Mouse (Mus musculus) fibroblast of lung, adult 2 months (primary cell): ENCODE measurements around the gene Hist1h3b.
"Not testable (repeated sequence)": the region's sequence is repeated elsewhere in the genome, so short reads cannot be mapped to it uniquely, and the experiment has no call there.

Source experiments
- DNase-seq: peaks from one replicate; pipeline ENCODE4 v3.0.0-alpha.2; 2011; ENCODE audit warnings: low read depth

The Hist1h3b gene

DNA sequence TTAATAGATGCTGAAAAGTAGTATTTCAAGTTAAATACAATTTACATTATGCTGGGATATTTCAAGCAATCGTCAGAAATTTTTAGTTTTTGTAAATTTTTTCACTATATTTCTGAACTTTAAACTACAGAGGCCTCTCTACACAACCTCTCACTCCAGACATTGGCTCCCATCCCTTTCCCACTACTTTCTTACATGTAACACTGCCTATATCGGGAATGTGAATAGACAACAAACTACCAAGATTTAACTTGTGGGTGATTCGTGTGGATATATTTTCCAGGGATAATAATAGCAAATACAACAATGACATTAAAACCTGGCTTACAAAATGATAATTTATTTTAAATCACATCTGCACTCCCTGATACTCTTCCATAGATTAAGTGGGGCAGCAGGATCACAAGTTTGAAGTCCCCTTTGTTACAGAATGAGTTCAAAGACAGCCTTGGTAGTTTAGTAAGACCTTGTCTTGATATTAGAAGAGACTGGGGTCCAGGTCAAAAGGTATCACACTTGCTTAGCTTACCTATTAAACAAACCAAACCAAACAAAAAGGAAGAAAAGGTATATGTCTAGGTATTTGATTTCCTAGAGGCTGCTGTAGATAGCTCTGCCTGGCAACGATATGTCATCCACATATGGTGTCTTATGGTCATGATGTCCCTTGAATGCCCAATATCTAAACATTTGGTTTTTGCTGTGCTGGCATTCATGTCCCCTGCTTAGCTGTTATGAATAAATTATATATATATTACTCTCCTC is 1.4 kb downstream of the Hist1h3b start:
- no peak for DNase-seq

DNA sequence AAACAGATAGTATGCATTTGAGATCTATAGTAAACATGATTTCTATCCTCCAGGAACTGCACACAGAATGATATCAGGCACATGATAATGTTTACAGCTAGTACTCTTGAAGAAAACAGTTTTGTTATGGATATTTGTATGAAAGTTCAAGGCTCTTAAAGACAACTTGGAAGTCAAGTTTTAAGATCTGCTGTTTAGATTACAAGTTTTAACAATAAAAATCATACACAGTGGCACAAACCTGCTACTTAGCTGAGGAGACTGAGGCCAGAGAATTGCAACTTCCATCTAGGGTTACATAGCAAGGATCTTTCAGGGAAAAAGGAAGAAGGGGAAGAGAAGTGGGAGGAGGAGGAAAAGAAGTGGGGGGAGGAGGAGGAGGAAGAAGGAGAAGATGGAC is 2.9 kb downstream of the Hist1h3b start:
- DNase-seq: no peak

DNA sequence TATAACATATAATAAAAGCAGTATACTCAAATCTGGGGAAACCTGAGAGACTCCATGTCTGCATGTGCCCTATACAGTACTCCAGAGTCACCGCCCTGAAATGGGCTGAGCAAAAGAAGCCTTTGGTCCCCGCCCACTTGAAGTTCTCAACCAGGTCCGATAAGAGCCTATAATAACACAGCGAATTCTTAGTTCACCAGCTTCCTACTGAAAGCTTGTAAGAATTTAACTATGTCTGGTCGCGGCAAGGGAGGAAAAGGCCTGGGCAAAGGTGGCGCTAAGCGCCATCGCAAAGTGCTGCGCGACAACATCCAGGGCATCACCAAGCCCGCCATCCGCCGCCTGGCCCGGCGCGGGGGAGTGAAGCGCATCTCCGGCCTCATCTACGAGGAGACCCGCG is 4.7 kb downstream of the Hist1h3b start, which contains the start of gene Hist1h4b:
Gene Hist1h4b, plus strand, starts transcription at position 224 of the 400 bp plus-strand sequence.
- DNase-seq: peak; percentile 88

DNA sequence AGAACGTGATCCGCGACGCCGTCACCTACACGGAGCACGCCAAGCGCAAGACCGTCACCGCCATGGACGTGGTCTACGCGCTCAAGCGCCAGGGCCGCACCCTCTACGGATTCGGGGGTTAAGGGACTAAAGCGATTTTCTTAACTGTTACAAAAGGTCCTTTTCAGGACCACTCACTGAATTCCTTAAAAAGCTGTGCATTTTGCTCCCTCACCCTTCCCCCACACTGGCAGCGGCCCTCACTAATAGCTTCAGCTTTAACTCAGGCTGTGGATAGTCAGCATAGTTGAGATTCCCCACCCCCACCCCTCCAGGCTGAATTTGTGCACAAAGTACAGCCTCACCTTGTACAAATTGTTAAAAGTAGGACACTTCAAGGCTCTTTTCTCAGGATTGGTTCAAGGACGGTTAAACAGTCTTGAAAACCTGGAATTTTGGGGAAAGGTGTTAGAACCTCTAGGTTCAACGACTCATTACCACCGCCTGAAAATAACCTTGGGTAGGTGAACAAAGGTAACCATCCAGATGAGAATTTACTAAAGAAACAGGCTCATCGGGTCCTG is 5.2 kb downstream of the Hist1h3b start:
- DNase-seq: no peak

DNA sequence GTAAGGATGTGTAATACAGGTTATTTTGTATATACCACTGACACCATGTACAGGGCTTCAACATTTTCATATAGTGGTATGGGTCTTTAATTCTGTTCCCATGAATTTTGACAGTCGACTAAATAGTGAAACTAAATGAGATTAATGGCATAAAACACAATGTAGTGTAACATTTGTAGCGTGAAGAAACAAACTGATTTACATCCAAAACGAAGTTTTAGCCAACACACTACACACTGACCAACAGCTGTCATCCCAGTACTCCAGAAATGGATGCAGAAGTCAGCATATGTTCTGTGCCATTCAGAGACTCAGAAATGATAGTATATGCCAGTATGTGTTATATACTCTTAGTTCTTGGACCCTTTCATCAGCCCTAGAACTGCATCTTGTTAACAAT is 5.9 kb downstream of the Hist1h3b start:
- no peak for DNase-seq

DNA sequence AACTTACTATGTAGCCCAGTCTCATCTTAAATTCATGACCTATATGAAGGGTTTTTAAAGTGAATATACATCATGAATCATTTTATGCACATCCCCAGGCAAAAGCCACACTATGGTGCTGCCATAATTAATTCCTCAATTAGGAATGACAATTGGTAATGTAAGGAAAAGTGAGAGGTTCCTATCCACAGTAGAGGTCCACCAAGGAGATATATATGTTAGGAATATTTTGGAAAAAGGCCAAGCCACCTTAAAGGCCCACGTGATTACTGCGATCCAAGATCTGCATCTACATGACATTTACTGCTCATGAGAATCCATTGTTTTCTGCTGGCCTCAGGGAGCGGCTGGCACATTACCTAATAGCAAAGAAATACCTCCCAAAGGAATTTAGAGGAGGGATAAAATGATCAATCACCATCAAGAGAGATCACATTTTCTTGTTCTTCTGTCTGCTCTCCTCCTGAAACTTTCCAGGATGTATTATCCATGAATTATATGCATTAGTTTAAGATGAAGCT is 7.2 kb downstream of the Hist1h3b start:
- no peak for DNase-seq

DNA sequence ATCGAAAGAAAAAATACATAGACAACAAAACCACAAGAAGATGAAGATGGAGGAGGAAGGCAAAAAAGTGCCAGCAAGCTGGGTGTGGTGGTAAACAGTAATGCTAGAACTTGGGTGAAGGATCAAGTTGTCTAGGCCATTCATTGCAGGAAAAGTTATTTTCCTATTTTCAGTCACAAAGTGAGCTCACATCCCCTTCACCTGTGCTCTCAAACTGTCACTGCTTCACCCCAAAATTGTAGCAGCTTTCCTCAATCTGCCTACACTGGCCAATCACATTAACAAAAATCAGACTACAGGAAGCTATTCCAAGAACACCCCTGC is 7.8 kb downstream of the Hist1h3b start:
- DNase-seq: no peak

DNA sequence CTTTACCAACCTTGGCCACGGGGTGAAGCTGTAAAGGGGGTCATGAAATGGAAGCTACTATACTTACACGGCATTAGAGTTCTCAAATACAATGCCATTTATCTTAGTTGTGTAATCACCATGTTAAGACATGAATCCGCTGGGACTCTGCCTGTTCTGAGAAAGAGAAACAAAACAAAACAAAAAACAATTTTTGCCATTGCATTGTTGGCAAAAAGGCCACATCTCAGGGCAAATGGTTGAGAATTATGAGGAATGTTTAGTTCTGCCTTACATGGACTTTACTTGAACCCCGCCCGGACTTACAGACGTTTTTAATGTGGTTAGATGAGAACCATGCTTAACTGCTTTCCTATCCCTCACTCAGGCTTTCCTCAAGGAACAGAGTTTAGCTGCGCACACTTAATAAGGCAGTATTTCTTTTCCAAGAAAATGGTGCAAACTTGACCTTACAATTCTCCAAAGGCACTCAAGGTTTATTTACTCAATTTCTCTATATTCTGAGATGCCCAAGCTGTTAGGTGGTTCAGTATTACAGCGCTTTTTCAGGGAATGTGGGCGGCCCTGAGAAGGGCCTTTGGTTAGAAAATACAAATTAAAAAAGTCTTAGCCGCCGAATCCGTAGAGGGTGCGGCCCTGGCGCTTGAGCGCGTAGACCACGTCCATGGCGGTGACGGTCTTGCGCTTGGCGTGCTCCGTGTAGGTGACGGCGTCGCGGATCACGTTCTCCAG is 8.3 kb downstream of the Hist1h3b start:
- no peak for DNase-seq

DNA sequence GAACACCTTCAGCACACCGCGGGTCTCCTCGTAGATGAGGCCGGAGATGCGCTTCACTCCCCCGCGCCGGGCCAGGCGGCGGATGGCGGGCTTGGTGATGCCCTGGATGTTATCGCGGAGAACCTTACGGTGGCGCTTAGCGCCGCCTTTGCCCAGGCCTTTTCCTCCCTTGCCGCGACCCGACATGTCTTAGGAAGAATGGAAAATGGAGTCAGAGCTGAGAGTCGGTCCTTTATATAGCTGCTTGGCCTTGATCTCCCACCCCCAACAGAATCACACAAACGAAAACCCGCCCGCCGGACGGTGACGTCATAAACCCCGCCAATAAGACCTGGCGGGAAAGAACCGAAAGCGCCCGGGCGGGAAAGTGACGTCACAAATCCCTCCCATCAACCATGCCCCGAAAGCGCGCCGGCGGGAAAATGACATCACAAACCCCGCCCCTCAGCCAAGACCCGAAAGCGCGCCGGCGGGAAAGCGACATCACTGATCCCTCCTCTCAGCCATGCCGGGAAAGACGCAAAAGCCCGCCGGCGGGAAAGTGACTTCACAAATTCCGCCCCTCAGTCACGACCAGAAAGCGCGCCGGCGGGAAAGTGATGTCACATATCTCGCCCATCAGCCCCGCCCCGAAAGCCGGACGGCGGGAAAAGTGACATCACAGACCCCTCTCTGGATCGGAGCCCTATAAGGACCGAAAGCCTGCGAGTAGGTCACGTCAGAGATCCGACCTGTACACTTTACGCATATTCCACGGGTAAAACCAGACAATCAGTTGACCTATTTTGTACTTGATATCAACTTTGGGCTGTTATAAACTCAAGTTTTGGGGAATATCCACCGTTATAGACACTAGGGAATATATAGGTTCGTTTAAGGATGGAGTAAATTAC is 9.2 kb downstream of the Hist1h3b start, which contains the start of gene Hist1h4a:
Gene Hist1h4a, minus strand, starts transcription at position 259 of the 893 bp plus-strand sequence.
- DNase-seq: peak; percentile 86

DNA sequence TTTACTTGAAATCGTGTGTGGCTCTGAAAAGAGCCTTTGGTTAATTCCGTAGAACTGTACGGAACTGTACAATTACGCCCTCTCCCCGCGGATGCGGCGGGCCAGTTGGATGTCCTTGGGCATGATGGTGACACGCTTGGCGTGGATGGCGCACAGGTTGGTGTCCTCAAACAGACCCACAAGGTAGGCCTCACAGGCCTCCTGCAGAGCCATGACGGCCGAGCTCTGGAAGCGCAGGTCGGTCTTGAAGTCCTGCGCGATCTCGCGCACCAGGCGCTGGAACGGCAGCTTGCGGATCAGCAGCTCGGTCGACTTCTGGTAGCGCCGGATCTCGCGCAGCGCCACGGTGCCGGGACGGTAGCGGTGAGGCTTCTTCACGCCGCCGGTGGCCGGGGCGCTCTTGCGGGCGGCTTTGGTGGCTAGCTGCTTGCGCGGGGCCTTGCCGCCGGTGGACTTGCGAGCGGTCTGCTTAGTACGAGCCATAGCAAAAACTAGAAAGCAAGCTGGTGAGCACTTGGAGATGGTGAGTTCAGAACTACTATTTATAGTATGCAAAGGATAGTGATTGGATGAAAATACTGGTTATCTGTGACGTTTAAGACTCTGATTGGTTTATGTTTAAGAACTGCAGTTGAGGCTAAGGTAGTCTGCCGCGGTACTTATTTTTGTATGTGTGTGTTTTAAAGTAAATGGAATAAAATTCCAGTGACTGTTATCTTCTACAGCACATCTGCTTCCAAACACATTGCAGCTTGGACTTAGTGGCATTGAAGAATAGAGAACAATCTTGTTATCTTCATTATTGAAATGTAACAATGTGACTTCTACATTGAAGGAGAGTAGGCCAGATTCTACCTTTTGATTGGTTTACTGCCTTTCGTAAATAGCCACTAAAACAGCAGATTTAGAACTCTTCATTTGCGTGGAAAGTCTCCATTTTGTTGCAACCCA is 10.1 kb downstream of the Hist1h3b start, which contains the start of gene Hist1h3a:
Gene Hist1h3a, minus strand, starts transcription at position 516 of the 951 bp plus-strand sequence.
- DNase-seq: peak; percentile 70

DNA sequence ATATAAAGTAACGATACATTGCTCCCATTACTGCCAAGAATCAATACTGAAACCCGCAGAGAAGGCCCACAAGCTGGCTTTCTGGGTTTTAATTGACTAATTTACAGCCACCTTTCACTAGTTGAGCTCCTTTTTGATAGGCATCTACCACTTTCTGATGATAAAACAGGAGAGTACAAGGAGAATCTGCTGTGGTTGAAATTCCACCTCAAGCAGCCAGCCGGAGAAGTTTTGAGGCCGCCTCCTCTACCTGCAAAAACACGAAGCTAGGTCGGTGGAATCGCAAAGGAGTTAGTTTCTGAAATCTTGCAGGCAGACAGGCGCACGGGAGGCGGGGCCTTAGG is 11.1 kb downstream of the Hist1h3b start:
- DNase-seq: no peak

DNA sequence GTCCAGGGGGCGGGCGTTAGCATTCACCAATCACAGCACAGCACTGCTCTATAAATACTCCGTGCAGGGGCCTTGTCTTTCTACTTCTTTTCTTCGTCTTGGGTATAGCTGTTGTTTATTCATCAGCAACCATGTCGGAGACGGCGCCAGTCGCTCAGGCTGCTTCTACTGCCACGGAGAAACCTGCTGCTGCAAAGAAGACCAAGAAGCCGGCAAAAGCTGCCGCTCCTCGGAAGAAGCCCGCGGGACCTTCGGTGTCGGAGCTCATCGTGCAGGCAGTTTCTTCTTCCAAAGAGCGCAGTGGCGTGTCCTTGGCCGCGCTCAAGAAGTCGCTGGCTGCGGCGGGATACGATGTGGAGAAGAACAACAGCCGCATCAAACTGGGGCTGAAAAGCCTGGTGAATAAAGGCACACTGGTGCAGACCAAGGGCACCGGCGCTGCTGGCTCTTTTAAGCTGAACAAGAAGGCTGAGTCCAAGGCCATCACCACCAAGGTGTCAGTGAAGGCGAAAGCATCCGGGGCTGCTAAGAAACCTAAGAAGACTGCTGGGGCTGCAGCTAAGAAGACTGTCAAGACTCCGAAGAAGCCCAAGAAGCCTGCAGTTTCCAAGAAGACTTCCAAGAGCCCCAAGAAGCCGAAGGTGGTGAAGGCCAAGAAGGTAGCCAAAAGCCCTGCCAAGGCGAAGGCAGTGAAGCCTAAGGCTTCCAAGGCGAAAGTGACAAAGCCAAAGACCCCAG is 11.7 kb downstream of the Hist1h3b start, which contains the start of gene Hist1h1a:
Gene Hist1h1a, plus strand, starts transcription at position 81 of the 738 bp plus-strand sequence.
- DNase-seq: no peak

DNA sequence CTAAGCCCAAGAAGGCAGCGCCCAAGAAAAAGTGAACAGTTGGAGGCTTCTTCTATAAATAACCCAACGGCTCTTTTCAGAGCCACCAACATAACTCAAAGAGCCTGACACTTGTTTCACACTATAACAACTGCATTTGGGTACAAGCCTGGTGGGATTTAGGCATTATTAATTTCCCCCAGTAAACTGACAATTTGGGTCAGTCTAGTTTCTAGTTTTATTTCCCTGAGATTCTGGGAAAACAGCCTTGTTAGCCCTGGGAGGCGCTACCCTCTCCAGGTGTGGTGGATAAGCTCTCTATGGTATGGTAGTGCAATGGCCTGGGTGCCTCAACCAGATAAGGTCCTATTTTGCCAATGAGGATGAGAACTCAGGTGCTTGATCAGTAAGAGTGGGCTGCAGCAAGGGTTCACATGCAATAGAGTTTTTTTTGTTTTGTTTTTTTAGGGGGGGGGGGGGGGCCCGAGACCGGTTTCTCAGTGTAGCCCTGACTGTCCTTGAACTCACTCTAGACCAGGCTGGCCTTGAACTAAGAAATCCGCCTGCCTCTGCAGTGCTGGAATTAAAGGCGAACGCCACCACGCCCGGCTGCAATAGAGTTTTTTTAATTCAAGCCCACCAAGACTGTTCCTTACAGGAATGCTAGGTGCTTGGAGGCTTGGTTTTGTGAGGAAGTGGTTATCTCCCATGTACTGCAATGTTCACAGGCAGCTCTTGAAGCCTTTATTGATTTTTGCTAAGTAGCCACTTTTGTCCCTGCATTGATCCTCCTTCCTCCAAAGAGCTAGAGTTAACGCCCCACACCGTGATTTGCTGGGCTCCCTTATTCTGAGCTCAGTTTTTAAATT is 12.5 kb downstream of the Hist1h3b start:
- no peak for DNase-seq

DNA sequence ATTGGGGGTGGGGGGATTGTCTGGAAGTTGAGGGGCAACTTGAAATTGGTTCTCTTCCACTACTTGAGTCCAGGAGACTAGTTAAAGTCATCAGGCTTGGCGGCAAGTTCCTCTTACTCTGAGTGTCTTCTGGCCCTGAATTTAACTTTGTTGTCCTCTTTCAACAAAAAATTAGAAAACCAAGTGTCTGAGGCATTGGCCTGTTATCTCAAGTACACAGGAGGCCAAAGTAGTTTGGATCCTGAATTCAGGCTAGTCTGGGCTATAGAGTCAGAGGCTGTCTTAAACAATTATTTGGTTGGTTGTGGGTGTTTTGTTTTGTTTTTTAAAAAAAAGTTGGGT is 13.1 kb downstream of the Hist1h3b start:
- DNase-seq: no peak

DNA sequence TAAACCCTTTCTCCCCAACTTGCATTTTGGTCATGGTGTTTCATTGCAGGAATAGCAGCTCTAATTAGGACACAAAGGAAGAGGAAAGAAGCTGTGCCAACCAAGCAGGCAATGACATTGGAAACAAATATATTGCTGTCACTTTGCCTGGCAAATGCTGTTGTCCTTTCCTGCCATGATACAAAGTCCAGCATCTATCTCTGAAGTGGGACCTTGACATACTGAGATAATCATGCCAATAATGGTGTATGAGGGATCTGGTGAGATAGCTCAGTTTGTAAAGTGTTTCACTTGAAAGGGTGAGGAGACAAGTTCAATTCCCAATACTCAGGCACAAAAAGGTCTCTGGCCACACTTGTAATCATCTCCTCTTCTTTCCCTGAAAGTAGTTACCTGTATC is 14.7 kb downstream of the Hist1h3b start:
- DNase-seq: no peak

DNA sequence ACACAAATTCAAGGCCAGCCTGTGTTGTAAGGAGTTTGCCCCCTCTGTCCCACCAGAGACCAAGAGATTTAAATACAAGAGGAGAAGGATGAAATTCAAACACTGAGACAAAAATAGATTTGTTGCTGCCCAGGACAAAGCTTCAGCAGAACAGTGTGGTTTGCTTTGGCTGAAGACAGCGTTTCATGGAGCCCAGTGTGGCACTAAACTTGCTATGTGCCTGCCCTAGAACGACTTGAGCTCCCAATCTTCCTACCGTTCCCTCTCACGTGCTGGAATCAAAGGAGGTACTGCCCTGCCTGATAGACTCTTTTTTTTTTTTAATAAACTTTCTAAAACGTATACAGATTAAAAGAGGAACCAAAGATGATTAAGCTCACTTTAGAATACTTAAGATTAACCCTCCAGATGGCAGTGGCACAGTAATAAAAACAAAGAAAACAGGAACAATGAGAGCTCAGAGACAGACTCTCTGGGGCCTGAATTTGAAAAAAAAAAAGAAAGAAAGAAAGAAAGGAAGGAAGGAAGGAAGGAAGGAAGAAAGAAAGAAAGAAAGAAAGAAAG is 16.8 kb downstream of the Hist1h3b start:
- DNase-seq: no peak

DNA sequence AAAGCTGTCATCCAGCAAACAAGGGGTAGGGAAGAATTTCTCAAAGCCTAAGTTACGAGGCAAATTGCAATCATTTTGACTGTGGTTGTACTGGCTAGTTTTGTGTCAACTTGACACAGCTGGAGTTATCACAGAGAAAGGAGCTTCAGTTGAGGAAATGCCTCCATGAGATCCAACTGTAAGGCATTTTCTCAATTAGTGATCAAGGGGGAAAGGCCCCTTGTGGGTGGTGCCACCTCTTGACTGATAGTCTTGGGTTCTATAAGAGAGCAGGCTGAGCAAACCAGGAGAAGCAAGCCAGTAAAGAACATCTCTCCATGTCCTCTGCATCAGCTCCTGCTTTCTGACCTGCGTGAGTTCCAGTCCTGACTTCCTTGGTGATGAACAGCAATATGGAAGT is 17.5 kb downstream of the Hist1h3b start, which contains the start of gene Trim38:
Gene Trim38, plus strand, starts transcription at position 301 of the 400 bp plus-strand sequence.
- not testable (repeated sequence) for DNase-seq

DNA sequence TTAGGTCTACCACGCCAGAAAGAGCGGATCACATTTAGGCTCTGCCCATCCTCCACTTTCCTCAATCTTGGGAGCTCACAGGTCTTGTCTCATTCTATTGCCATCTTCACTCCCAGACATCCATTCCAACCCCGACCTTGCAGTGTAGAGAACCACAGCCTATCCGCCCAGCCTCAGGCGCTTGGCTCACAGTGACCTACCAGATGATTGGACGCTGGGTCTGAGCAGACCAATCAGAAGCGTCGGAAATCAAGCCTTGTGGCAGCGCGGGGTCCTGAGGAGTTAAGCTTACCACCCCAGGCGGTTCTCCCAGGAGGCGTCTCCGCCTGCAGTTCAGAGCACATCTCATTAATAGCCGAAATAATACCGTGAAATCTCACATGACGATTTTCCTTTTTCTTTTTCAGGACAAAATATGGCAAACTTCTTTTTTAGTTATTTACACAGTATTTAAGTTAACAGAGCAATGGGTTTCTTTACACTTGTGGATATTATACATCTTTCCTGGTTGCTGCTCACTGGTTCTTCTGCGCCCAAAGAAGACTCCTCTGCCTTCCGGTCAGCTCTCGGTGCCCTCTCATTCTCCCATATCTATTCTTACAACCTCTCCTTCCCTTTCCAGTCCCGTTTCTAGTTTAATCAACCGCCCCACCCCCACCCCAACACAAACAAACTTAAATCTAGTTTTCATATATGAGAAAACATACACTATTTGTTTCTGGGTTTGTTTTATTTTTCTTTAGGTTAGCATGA is 20.7 kb downstream of the Hist1h3b start:
- no peak for DNase-seq
